In the genomic region with DNA sequence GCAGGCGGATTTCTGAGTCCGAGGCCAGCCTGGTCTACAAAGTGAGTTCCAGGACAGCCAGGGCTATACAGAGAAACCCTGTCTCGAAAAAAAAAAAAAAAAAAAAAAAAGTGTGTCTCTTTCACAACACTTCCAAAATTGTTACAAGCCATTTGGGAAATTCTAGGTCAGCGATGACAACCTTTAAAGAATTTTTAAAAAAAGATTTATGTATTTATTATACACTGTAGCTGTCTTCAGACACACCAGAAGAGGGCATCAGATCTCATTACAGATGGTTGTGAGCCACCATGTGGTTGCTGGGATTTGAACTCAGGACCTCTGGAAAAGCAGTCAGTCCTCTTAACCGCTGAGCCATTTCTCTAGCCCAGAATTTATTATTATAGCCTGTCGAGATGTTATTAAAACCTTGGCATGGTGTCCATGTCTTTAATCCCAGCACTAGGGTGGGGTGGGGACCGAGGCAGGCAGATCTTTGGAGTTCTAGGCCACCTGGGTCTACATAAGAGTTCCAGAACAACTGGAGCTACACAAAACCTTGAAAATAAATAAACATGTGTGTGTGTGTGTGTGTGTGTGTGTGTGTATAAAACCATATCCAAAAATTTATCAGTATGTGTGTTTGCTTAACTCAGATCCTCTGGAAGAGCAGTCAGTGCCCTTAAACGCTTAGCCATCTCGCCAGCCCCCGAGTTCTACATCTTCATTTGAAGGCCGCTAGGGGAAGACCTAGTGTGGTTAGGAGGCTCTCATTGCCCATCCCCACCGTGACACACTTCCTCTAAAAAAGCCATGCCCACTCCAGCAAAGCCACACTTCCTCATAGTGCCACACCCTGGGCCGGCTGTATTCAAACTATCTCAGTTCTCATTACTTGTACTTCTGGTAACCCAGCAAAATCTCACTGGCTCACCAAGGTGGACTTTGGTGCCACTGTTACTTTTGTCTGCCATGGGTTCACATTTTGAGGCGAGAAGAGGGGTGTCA, we compare ENCODE assay signal across 9 mouse cellular contexts. TPM values are rescaled to one million over a fixed set of nuclear protein-coding genes. Genes with fewer than 3 reads are reported as not detected.
A peak's percentile ranks its signal among the peaks of the same experiment; 100 is the strongest.
DNase-seq lines count a peak whose midpoint lies in the region; ATAC-seq and TF ChIP-seq lines count a peak whose summit lies in the region.
"Had no signal": no experiment of that assay in that cellular context is flagged by ENCODE, and none has a peak within 500 bp of the region (broad histone marks: within the 10 kb centered on the region; RNA-seq: fewer than 3 reads in every experiment).

No protein-coding gene starts in this region.

- H3K9me3 ChIP-seq in heart, embryonic 13.5 days = no peaks in the 10 kb centered on the region
- no peaks in the 10 kb centered on the region for H3K9me3 ChIP-seq in liver, embryonic 15.5 days (replicated peaks)
- no peaks in the 10 kb centered on the region for H3K9me3 ChIP-seq in forebrain, postnatal 0 days (ENCODE audit: low read length)
- H3K9me3 ChIP-seq: embryonic facial prominence, embryonic 13.5 days had no signal

- no peak overlapping the region for H3K27ac ChIP-seq in heart, embryonic 13.5 days (replicated peaks)
- H3K27ac ChIP-seq in liver, embryonic 15.5 days (replicated peaks) = peak overlapping the region; percentile 42
- no peak overlapping the region for H3K27ac ChIP-seq in forebrain, postnatal 0 days (ENCODE audit: low read depth, low read length)
- H3K27ac ChIP-seq: embryonic facial prominence, embryonic 13.5 days had no signal

- H3K36me3 ChIP-seq in heart, embryonic 13.5 days = peaks cover 7% of the 10 kb centered on the region
- H3K36me3 ChIP-seq in liver, embryonic 15.5 days (replicated peaks) = peaks cover 5% of the 10 kb centered on the region
- H3K36me3 ChIP-seq in forebrain, postnatal 0 days (ENCODE audit: insufficient read depth) = peaks cover 7% of the 10 kb centered on the region

- peaks cover 48% of the 10 kb centered on the region for H3K27me3 ChIP-seq in heart, embryonic 13.5 days (replicated peaks)
- H3K27me3 ChIP-seq in liver, embryonic 15.5 days = peaks cover 21% of the 10 kb centered on the region
- no peaks in the 10 kb centered on the region for H3K27me3 ChIP-seq in forebrain, postnatal 0 days (ENCODE audit: insufficient read depth, low read length)

- WGBS in heart, embryonic 13.5 days = 50% methylated on average over 13 of the region's 14 CpGs
- WGBS in liver, embryonic 15.5 days (ENCODE audit: insufficient replicate concordance) = 23% methylated on average over 14 of the region's 14 CpGs
- 67% methylated on average over 13 of the region's 14 CpGs for WGBS in forebrain, postnatal 0 days

- H3K4me1 ChIP-seq in heart, embryonic 13.5 days = peaks cover 8% of the 10 kb centered on the region; the same call in 1 of the 2 replicates
- H3K4me1 ChIP-seq in liver, embryonic 15.5 days (replicated peaks) = peaks cover 41% of the 10 kb centered on the region
- H3K4me1 ChIP-seq in forebrain, postnatal 0 days (ENCODE audit: insufficient read depth) = no peaks in the 10 kb centered on the region

- TF ChIP-seq CTCF in forebrain, postnatal 0 days (IDR thresholded peaks at IDR 0.05; ENCODE audit: low read depth) = no peak

- H3K4me2 ChIP-seq in heart, embryonic 13.5 days = 0 out of 2 replicates have a peak overlapping the region, but pooled peaks have one; percentile 66
- H3K4me2 ChIP-seq in liver, embryonic 15.5 days = peak overlapping the region; percentile 84
- H3K4me2 ChIP-seq in forebrain, postnatal 0 days (ENCODE audit: low read depth) = no peak overlapping the region

- peak; percentile 51 for DNase-seq in 3134 (ENCODE audit: extremely low read depth, insufficient read length, low spot score)
- DNase-seq in A20 (ENCODE audit: low read depth, low spot score) = peak; percentile 99
- peak; percentile 75 to 84 for DNase-seq in spleen, adult 18-20 months
- no peak for DNase-seq in urinary bladder, postnatal 25 days (ENCODE audit: low spot score)
- DNase-seq in ovary, postnatal 14 days (ENCODE audit: low spot score) = no peak
- DNase-seq in forebrain, postnatal 0 days = no peak

- no peak overlapping the region for H3K9ac ChIP-seq in heart, embryonic 13.5 days
- no peak overlapping the region for H3K9ac ChIP-seq in liver, embryonic 15.5 days
- no peak overlapping the region for H3K9ac ChIP-seq in forebrain, postnatal 0 days

- H3K4me3 ChIP-seq in heart, embryonic 13.5 days = no peak overlapping the region
- H3K4me3 ChIP-seq in liver, embryonic 15.5 days (replicated peaks) = 0 out of 2 replicates have a peak overlapping the region, but pooled peaks have one; percentile 62
- H3K4me3 ChIP-seq in forebrain, postnatal 0 days (ENCODE audit: low read depth, low read length) = no peak overlapping the region

- ATAC-seq in heart, embryonic 13.5 days (ENCODE audit: extremely low read depth, insufficient number of reproducible peaks, low FRiP score, low TSS enrichment) = no peak
- no peak for ATAC-seq in liver, embryonic 15.5 days (ENCODE audit: insufficient read depth)
- ATAC-seq in forebrain, postnatal 0 days = no peak

RNA-seq across cellular contexts. Expression of gene H2-D1, which starts 3.7 kb away (rescaled TPM):
- 43.4 and 48.6 TPM in 2 replicates for polyA plus RNA-seq in heart, embryonic 13.5 days (2015; fragmentation: Nextera tagmentation; extraction: Ambion mirVana)
- polyA plus RNA-seq in liver, embryonic 15.5 days (2015; fragmentation: Nextera tagmentation; extraction: Ambion mirVana) = 99.7 and 119 TPM in 2 replicates
- 54.9 and 63.3 TPM in 2 replicates for total RNA-seq in forebrain, postnatal 0 days (2014; rRNA removed)
- polyA plus RNA-seq in forebrain, postnatal 0 days (2015; fragmentation: Nextera tagmentation; extraction: Ambion mirVana) = 74.5 and 95.9 TPM in 2 replicates

RNA-seq across cellular contexts. Expression of gene Ddx39b, which starts 17.2 kb away (rescaled TPM):
- polyA plus RNA-seq in heart, embryonic 13.5 days (2015; fragmentation: Nextera tagmentation; extraction: Ambion mirVana) = 279 TPM in 2 replicates
- polyA plus RNA-seq in liver, embryonic 15.5 days (2015; fragmentation: Nextera tagmentation; extraction: Ambion mirVana) = 141 and 150 TPM in 2 replicates
- total RNA-seq in forebrain, postnatal 0 days (2014; rRNA removed) = 305 and 336 TPM in 2 replicates
- polyA plus RNA-seq in forebrain, postnatal 0 days (2015; fragmentation: Nextera tagmentation; extraction: Ambion mirVana) = 357 and 382 TPM in 2 replicates

RNA-seq across cellular contexts. Expression of gene Nfkbil1, which starts 23.2 kb away (rescaled TPM):
- 7.6 and 8.1 TPM in 2 replicates for polyA plus RNA-seq in heart, embryonic 13.5 days (2015; fragmentation: Nextera tagmentation; extraction: Ambion mirVana)
- polyA plus RNA-seq in liver, embryonic 15.5 days (2015; fragmentation: Nextera tagmentation; extraction: Ambion mirVana) = 3.2 and 3.6 TPM in 2 replicates
- 17.1 and 24.5 TPM in 2 replicates for total RNA-seq in forebrain, postnatal 0 days (2014; rRNA removed)
- polyA plus RNA-seq in forebrain, postnatal 0 days (2015; fragmentation: Nextera tagmentation; extraction: Ambion mirVana) = 12.3 and 12.4 TPM in 2 replicates

RNA-seq across cellular contexts. Expression of gene Atp6v1g2, which starts 25.3 kb away (rescaled TPM):
- 10.6 and 10.7 TPM in 2 replicates for polyA plus RNA-seq in heart, embryonic 13.5 days (2015; fragmentation: Nextera tagmentation; extraction: Ambion mirVana)
- polyA plus RNA-seq in liver, embryonic 15.5 days (2015; fragmentation: Nextera tagmentation; extraction: Ambion mirVana) = 0.58 and 0.63 TPM in 2 replicates
- total RNA-seq in forebrain, postnatal 0 days (2014; rRNA removed) = 59.7 and 81.4 TPM in 2 replicates
- 121 and 146 TPM in 2 replicates for polyA plus RNA-seq in forebrain, postnatal 0 days (2015; fragmentation: Nextera tagmentation; extraction: Ambion mirVana)

RNA-seq across cellular contexts. Expression of gene Gm16181, which starts 38.2 kb away (rescaled TPM):
- not detected in 2 replicates for polyA plus RNA-seq in heart, embryonic 13.5 days (2015; fragmentation: Nextera tagmentation; extraction: Ambion mirVana)
- polyA plus RNA-seq in liver, embryonic 15.5 days (2015; fragmentation: Nextera tagmentation; extraction: Ambion mirVana) = 0.24 TPM in 1 of 2 replicates, not detected in the other
- not detected in 2 replicates for total RNA-seq in forebrain, postnatal 0 days (2014; rRNA removed)
- polyA plus RNA-seq in forebrain, postnatal 0 days (2015; fragmentation: Nextera tagmentation; extraction: Ambion mirVana) = not detected in 2 replicates
- polyA plus RNA-seq: embryonic facial prominence, embryonic 13.5 days had no signal

Comparison
In these comparisons a context has a peak if more than half of its experiments do, and no peak if none do; other contexts are left out.
1. DNase-seq: peak in 3134 (single experiment), A20 (single experiment) and spleen, adult 18-20 months (2 of 2); none in urinary bladder, postnatal 25 days (single experiment), ovary, postnatal 14 days (single experiment) and forebrain, postnatal 0 days (single experiment).